Mouse (Mus musculus): Measurements from ENCODE around the gene Cdk17. TPM values are rescaled to one million over a fixed set of nuclear protein-coding genes. Genes with fewer than 3 reads are reported as not detected.

The Cdk17 gene
- 42.3 and 44.4 TPM in 2 replicates for polyA plus RNA-seq (2015; fragmentation: Nextera tagmentation; extraction: Ambion mirVana)

- ATAC-seq (ENCODE audit: low read depth) = peak; percentile 81
- WGBS = under 1% methylated on average over 95 of the region's 97 CpGs
These were observed at the start of gene Cdk17 for GRCm38 (mm10) chr10:93160807-93161510. Gene Cdk17 (plus strand): TSS chr10:93160875.

GRCm38 (mm10) chr10:93111412-93111811 lies 49.3 kb upstream of the Cdk17 start:
- Histone ChIP-seq H3K27me3 (no peaks in the 10 kb centered on the region), H3K27ac (replicated peaks) (no peak overlapping the region), H3K4me3 (no peak overlapping the region), H3K4me2 (no peak overlapping the region), H3K9ac (no peak overlapping the region), H3K9me3 (no peaks in the 10 kb centered on the region), H3K4me1 (replicated peaks) (no peaks in the 10 kb centered on the region), H3K36me3 (no peaks in the 10 kb centered on the region)
- 43% methylated on average over 8 of the region's 8 CpGs for WGBS
- no peak for ATAC-seq (ENCODE audit: low read depth)

More at GRCm38 (mm10) chr10:93160807-93161510, at the start of gene Cdk17:
- H3K4me3 ChIP-seq = peak within 1 kb of the TSS; percentile 95
- no peaks in the 10 kb centered on the region for H3K27me3 ChIP-seq
- peak within 1 kb of the TSS; percentile 99 for H3K9ac ChIP-seq
- peaks cover 34% of the 10 kb centered on the region for H3K4me1 ChIP-seq (replicated peaks)
- peak within 1 kb of the TSS; percentile 63 for H3K4me2 ChIP-seq
- no peaks in the 10 kb centered on the region for H3K36me3 ChIP-seq
- no peaks in the 10 kb centered on the region for H3K9me3 ChIP-seq
- H3K27ac ChIP-seq (replicated peaks) = peak within 1 kb of the TSS; percentile 100

- Histone ChIP-seq H3K27me3 (no peaks in the 10 kb centered on the region), H3K36me3 (no peaks in the 10 kb centered on the region), H3K4me2 (no peak overlapping the region), H3K9me3 (no peaks in the 10 kb centered on the region), H3K4me1 (replicated peaks) (no peaks in the 10 kb centered on the region), H3K9ac (no peak overlapping the region), H3K27ac (replicated peaks) (no peak overlapping the region), H3K4me3 (no peak overlapping the region)
- WGBS = 91% methylated on average over 6 of the region's 6 CpGs
- ATAC-seq (ENCODE audit: low read depth) = no peak
These were observed 48.7 kb upstream of the Cdk17 start for GRCm38 (mm10) chr10:93112021-93112420.

GRCm38 (mm10) chr10:93113968-93114367 lies 46.7 kb upstream of the Cdk17 start:
- no peak overlapping the region for H3K27ac ChIP-seq (replicated peaks)
- H3K9me3 ChIP-seq = no peaks in the 10 kb centered on the region
- H3K4me1 ChIP-seq (replicated peaks) = no peaks in the 10 kb centered on the region
- no peak overlapping the region for H3K4me3 ChIP-seq
- H3K27me3 ChIP-seq = no peaks in the 10 kb centered on the region
- H3K9ac ChIP-seq = no peak overlapping the region
- no peak for ATAC-seq (ENCODE audit: low read depth)
- no peak overlapping the region for H3K4me2 ChIP-seq
- 92% methylated on average over 8 of the region's 8 CpGs for WGBS
- no peaks in the 10 kb centered on the region for H3K36me3 ChIP-seq

- whole genome bisulfite sequencing = 60% methylated on average over 1 of the region's 1 CpGs
- H3K4me2 ChIP-seq = no peak overlapping the region
- no peaks in the 10 kb centered on the region for H3K9me3 ChIP-seq
- H3K27ac ChIP-seq (replicated peaks) = no peak overlapping the region
- ATAC-seq (ENCODE audit: low read depth) = no peak
- no peak overlapping the region for H3K4me3 ChIP-seq
- no peaks in the 10 kb centered on the region for H3K27me3 ChIP-seq
- no peaks in the 10 kb centered on the region for H3K36me3 ChIP-seq
- no peak overlapping the region for H3K9ac ChIP-seq
- H3K4me1 ChIP-seq (replicated peaks) = no peaks in the 10 kb centered on the region
These were observed 45.9 kb upstream of the Cdk17 start for GRCm38 (mm10) chr10:93114782-93115181.

GRCm38 (mm10) chr10:93115743-93116142 lies 44.9 kb upstream of the Cdk17 start:
- H3K9me3 ChIP-seq = no peaks in the 10 kb centered on the region
- no peaks in the 10 kb centered on the region for H3K4me1 ChIP-seq (replicated peaks)
- no peaks in the 10 kb centered on the region for H3K27me3 ChIP-seq
- WGBS = 85% methylated on average over 1 of the region's 1 CpGs
- no peaks in the 10 kb centered on the region for H3K36me3 ChIP-seq
- ATAC-seq (ENCODE audit: low read depth) = no peak
- H3K4me2 ChIP-seq = no peak overlapping the region
- no peak overlapping the region for H3K4me3 ChIP-seq
- H3K27ac ChIP-seq (replicated peaks) = no peak overlapping the region
- H3K9ac ChIP-seq = no peak overlapping the region

- Histone ChIP-seq H3K27ac (replicated peaks) (no peak overlapping the region), H3K9me3 (no peaks in the 10 kb centered on the region), H3K27me3 (no peaks in the 10 kb centered on the region), H3K36me3 (no peaks in the 10 kb centered on the region), H3K9ac (no peak overlapping the region), H3K4me3 (no peak overlapping the region), H3K4me2 (no peak overlapping the region), H3K4me1 (replicated peaks) (no peaks in the 10 kb centered on the region)
- ATAC-seq (ENCODE audit: low read depth) = no peak
- 80% methylated on average over 3 of the region's 3 CpGs for WGBS
These were observed 44.0 kb upstream of the Cdk17 start for GRCm38 (mm10) chr10:93116636-93117035.

- Histone ChIP-seq H3K27me3 (no peaks in the 10 kb centered on the region), H3K36me3 (no peaks in the 10 kb centered on the region), H3K4me3 (no peak overlapping the region), H3K4me2 (no peak overlapping the region), H3K27ac (replicated peaks) (peak overlapping the region; percentile 67), H3K9ac (no peak overlapping the region), H3K9me3 (no peaks in the 10 kb centered on the region), H3K4me1 (replicated peaks) (0 out of 2 replicates have a peak, but pooled peaks cover 5% of the 10 kb centered on the region)
- WGBS = 74% methylated on average over 5 of the region's 5 CpGs
- ATAC-seq (ENCODE audit: low read depth) = no peak
These were observed 40.9 kb upstream of the Cdk17 start for GRCm38 (mm10) chr10:93119809-93120208.

GRCm38 (mm10) chr10:93121262-93121860 lies 39.3 kb upstream of the Cdk17 start:
- WGBS = 94% methylated on average over 6 of the region's 6 CpGs
- 0 out of 2 replicates have a peak, but pooled peaks cover 5% of the 10 kb centered on the region for H3K4me1 ChIP-seq (replicated peaks)
- no peak overlapping the region for H3K4me2 ChIP-seq
- no peaks in the 10 kb centered on the region for H3K36me3 ChIP-seq
- H3K9ac ChIP-seq = no peak overlapping the region
- H3K4me3 ChIP-seq = no peak overlapping the region
- no peak overlapping the region for H3K27ac ChIP-seq (replicated peaks)
- ATAC-seq (ENCODE audit: low read depth) = no peak
- no peaks in the 10 kb centered on the region for H3K27me3 ChIP-seq
- H3K9me3 ChIP-seq = no peaks in the 10 kb centered on the region

GRCm38 (mm10) chr10:93122399-93123184 lies 38.1 kb upstream of the Cdk17 start:
- H3K4me3 ChIP-seq = no peak overlapping the region
- no peak overlapping the region for H3K9ac ChIP-seq
- H3K9me3 ChIP-seq = no peaks in the 10 kb centered on the region
- H3K4me1 ChIP-seq (replicated peaks) = 0 out of 2 replicates have a peak, but pooled peaks cover 5% of the 10 kb centered on the region
- no peak overlapping the region for H3K4me2 ChIP-seq
- H3K36me3 ChIP-seq = no peaks in the 10 kb centered on the region
- no peaks in the 10 kb centered on the region for H3K27me3 ChIP-seq
- WGBS = 51% methylated on average over 12 of the region's 12 CpGs
- H3K27ac ChIP-seq (replicated peaks) = no peak overlapping the region
- no peak for ATAC-seq (ENCODE audit: low read depth)

GRCm38 (mm10) chr10:93123310-93123709 lies 37.4 kb upstream of the Cdk17 start:
- WGBS = 75% methylated on average over 4 of the region's 4 CpGs
- Histone ChIP-seq H3K36me3 (no peaks in the 10 kb centered on the region), H3K9ac (no peak overlapping the region), H3K9me3 (no peaks in the 10 kb centered on the region), H3K4me2 (no peak overlapping the region), H3K27me3 (no peaks in the 10 kb centered on the region), H3K4me3 (no peak overlapping the region), H3K4me1 (replicated peaks) (0 out of 2 replicates have a peak, but pooled peaks cover 5% of the 10 kb centered on the region), H3K27ac (replicated peaks) (no peak overlapping the region)
- no peak for ATAC-seq (ENCODE audit: low read depth)

- 79% methylated on average over 12 of the region's 12 CpGs for whole genome bisulfite sequencing
- H3K4me3 ChIP-seq = no peak overlapping the region
- H3K36me3 ChIP-seq = no peaks in the 10 kb centered on the region
- no peak overlapping the region for H3K4me2 ChIP-seq
- H3K27ac ChIP-seq (replicated peaks) = no peak overlapping the region
- H3K9me3 ChIP-seq = no peaks in the 10 kb centered on the region
- H3K27me3 ChIP-seq = no peaks in the 10 kb centered on the region
- H3K4me1 ChIP-seq (replicated peaks) = 0 out of 2 replicates have a peak, but pooled peaks cover 5% of the 10 kb centered on the region
- no peak overlapping the region for H3K9ac ChIP-seq
- ATAC-seq (ENCODE audit: low read depth) = no peak
These were observed 36.6 kb upstream of the Cdk17 start for GRCm38 (mm10) chr10:93123957-93124613.

Measured in neural tube, embryonic 13.5 days (tissue).